Mouse (Mus musculus): ENCODE results near the gene Usp10. TPM values are rescaled to one million over a fixed set of nuclear protein-coding genes. Genes with fewer than 3 reads are reported as not detected.

The Usp10 gene
- polyA plus RNA-seq, 1 experiment from 2014 or later = 40.3 TPM

- ATAC-seq (no peak), DNase-seq (ENCODE audit: low spot score) (no peak)
- H3K4me1 ChIP-seq (ENCODE audit: insufficient read depth, low read depth, low read length) = no peaks in the 10 kb centered on the region
- no peaks in the 10 kb centered on the region for H3K9me3 ChIP-seq (ENCODE audit: low read length)
- peaks cover 49% of the 10 kb centered on the region for H3K36me3 ChIP-seq (ENCODE audit: insufficient read depth, low read length)
- H3K27me3 ChIP-seq (replicated peaks; ENCODE audit: insufficient read depth, low read length) = no peaks in the 10 kb centered on the region
- H3K4me3 ChIP-seq (ENCODE audit: low read depth, low read length) = no peak overlapping the region
- H3K27ac ChIP-seq (ENCODE audit: low read length) = no peak overlapping the region
- TF ChIP-seq EP300 (IDR thresholded peaks at IDR 0.05) (no peak), CTCF (IDR thresholded peaks at IDR 0.05) (no peak)
- 90% methylated on average over 8 of the region's 8 CpGs for WGBS
- H3K4me2 ChIP-seq (replicated peaks; ENCODE audit: low read depth, low read length) = no peak overlapping the region
- H3K9ac ChIP-seq (replicated peaks; ENCODE audit: low read depth) = no peak overlapping the region
Observed at GRCm38 (mm10) chr8:119955333-119955732, 45.2 kb downstream of the Usp10 start.

GRCm38 (mm10) chr8:119958076-119958475 lies 47.9 kb downstream of the Usp10 start:
- H3K4me1 ChIP-seq (ENCODE audit: insufficient read depth, low read depth, low read length) = no peaks in the 10 kb centered on the region
- 95% methylated on average over 10 of the region's 10 CpGs for WGBS
- H3K9ac ChIP-seq (replicated peaks; ENCODE audit: low read depth) = no peak overlapping the region
- H3K36me3 ChIP-seq (ENCODE audit: insufficient read depth, low read length) = peaks cover 35% of the 10 kb centered on the region; the same call in 1 of the 2 replicates
- H3K27me3 ChIP-seq (replicated peaks; ENCODE audit: insufficient read depth, low read length) = no peaks in the 10 kb centered on the region
- no peaks in the 10 kb centered on the region for H3K9me3 ChIP-seq (ENCODE audit: low read length)
- H3K4me3 ChIP-seq (ENCODE audit: low read depth, low read length) = no peak overlapping the region
- DNase-seq (ENCODE audit: low spot score) (no peak), ATAC-seq (no peak)
- no peak for TF ChIP-seq CTCF (IDR thresholded peaks at IDR 0.05)
- TF ChIP-seq EP300 (IDR thresholded peaks at IDR 0.05) = no peak
- H3K27ac ChIP-seq (ENCODE audit: low read length) = no peak overlapping the region
- no peak overlapping the region for H3K4me2 ChIP-seq (replicated peaks; ENCODE audit: low read depth, low read length)

GRCm38 (mm10) chr8:119960531-119961104 lies 50.5 kb downstream of the Usp10 start:
- peak; percentile 45 for DNase-seq (ENCODE audit: low spot score)
- H3K27ac ChIP-seq (ENCODE audit: low read length) = no peak overlapping the region
- H3K27me3 ChIP-seq (replicated peaks; ENCODE audit: insufficient read depth, low read length) = no peaks in the 10 kb centered on the region
- H3K36me3 ChIP-seq (ENCODE audit: insufficient read depth, low read length) = 0 out of 2 replicates have a peak, but pooled peaks cover 14% of the 10 kb centered on the region
- H3K9me3 ChIP-seq (ENCODE audit: low read length) = no peaks in the 10 kb centered on the region
- H3K4me1 ChIP-seq (ENCODE audit: insufficient read depth, low read depth, low read length) = no peaks in the 10 kb centered on the region
- 63% methylated on average over 5 of the region's 5 CpGs for WGBS
- H3K4me2 ChIP-seq (replicated peaks; ENCODE audit: low read depth, low read length) = no peak overlapping the region
- ATAC-seq = peak; percentile 65
- no peak overlapping the region for H3K9ac ChIP-seq (replicated peaks; ENCODE audit: low read depth)
- no peak overlapping the region for H3K4me3 ChIP-seq (ENCODE audit: low read depth, low read length)
- TF ChIP-seq EP300 (IDR thresholded peaks at IDR 0.05) = no peak
- TF ChIP-seq CTCF (IDR thresholded peaks at IDR 0.05) = 0 out of 2 replicates have a peak, but pooled peaks have one; percentile 20

GRCm38 (mm10) chr8:119964859-119965258 lies 54.7 kb downstream of the Usp10 start:
- TF ChIP-seq CTCF (IDR thresholded peaks at IDR 0.05) (no peak), EP300 (IDR thresholded peaks at IDR 0.05) (no peak)
- H3K27me3 ChIP-seq (replicated peaks; ENCODE audit: insufficient read depth, low read length) = no peaks in the 10 kb centered on the region
- no peaks in the 10 kb centered on the region for H3K36me3 ChIP-seq (ENCODE audit: insufficient read depth, low read length)
- H3K4me3 ChIP-seq (ENCODE audit: low read depth, low read length) = no peak overlapping the region
- WGBS = 50% methylated on average over 4 of the region's 4 CpGs
- no peak overlapping the region for H3K9ac ChIP-seq (replicated peaks; ENCODE audit: low read depth)
- no peaks in the 10 kb centered on the region for H3K4me1 ChIP-seq (ENCODE audit: insufficient read depth, low read depth, low read length)
- ATAC-seq (no peak), DNase-seq (ENCODE audit: low spot score) (no peak)
- H3K27ac ChIP-seq (ENCODE audit: low read length) = no peak overlapping the region
- no peaks in the 10 kb centered on the region for H3K9me3 ChIP-seq (ENCODE audit: low read length)
- H3K4me2 ChIP-seq (replicated peaks; ENCODE audit: low read depth, low read length) = no peak overlapping the region

GRCm38 (mm10) chr8:119967435-119967834 lies 57.3 kb downstream of the Usp10 start:
- H3K27me3 ChIP-seq (replicated peaks; ENCODE audit: insufficient read depth, low read length) = no peaks in the 10 kb centered on the region
- ATAC-seq (no peak), DNase-seq (ENCODE audit: low spot score) (no peak)
- no peak overlapping the region for H3K9ac ChIP-seq (replicated peaks; ENCODE audit: low read depth)
- no peak overlapping the region for H3K27ac ChIP-seq (ENCODE audit: low read length)
- no peak for TF ChIP-seq EP300 (IDR thresholded peaks at IDR 0.05)
- TF ChIP-seq CTCF (IDR thresholded peaks at IDR 0.05) = no peak
- H3K4me1 ChIP-seq (ENCODE audit: insufficient read depth, low read depth, low read length) = no peaks in the 10 kb centered on the region
- no peak overlapping the region for H3K4me2 ChIP-seq (replicated peaks; ENCODE audit: low read depth, low read length)
- no peaks in the 10 kb centered on the region for H3K36me3 ChIP-seq (ENCODE audit: insufficient read depth, low read length)
- H3K4me3 ChIP-seq (ENCODE audit: low read depth, low read length) = no peak overlapping the region
- 82% methylated on average over 9 of the region's 9 CpGs for WGBS
- H3K9me3 ChIP-seq (ENCODE audit: low read length) = no peaks in the 10 kb centered on the region

GRCm38 (mm10) chr8:119970169-119970568 lies 60.0 kb downstream of the Usp10 start:
- TF ChIP-seq EP300 (IDR thresholded peaks at IDR 0.05) = no peak
- no peak for TF ChIP-seq CTCF (IDR thresholded peaks at IDR 0.05)
- Histone ChIP-seq H3K4me3 (ENCODE audit: low read depth, low read length) (no peak overlapping the region), H3K4me2 (replicated peaks; ENCODE audit: low read depth, low read length) (no peak overlapping the region), H3K36me3 (ENCODE audit: insufficient read depth, low read length) (no peaks in the 10 kb centered on the region), H3K9ac (replicated peaks; ENCODE audit: low read depth) (no peak overlapping the region), H3K27me3 (replicated peaks; ENCODE audit: insufficient read depth, low read length) (no peaks in the 10 kb centered on the region), H3K4me1 (ENCODE audit: insufficient read depth, low read depth, low read length) (no peaks in the 10 kb centered on the region), H3K9me3 (ENCODE audit: low read length) (no peaks in the 10 kb centered on the region), H3K27ac (ENCODE audit: low read length) (no peak overlapping the region)
- ATAC-seq = no peak
- 69% methylated on average over 9 of the region's 9 CpGs for WGBS
- DNase-seq (ENCODE audit: low spot score) = no peak

All from lung, postnatal 0 days (tissue).